Mouse (Mus musculus): ENCODE results near the gene Spata31d1d. TPM values are rescaled to one million over a fixed set of nuclear protein-coding genes. Genes with fewer than 3 reads are reported as not detected.
A peak's percentile ranks its signal among the peaks of the same experiment; 100 is the strongest.

Spata31d1d gene
- polyA plus RNA-seq, 1 experiment from 2014 or later, result not detected

DNA sequence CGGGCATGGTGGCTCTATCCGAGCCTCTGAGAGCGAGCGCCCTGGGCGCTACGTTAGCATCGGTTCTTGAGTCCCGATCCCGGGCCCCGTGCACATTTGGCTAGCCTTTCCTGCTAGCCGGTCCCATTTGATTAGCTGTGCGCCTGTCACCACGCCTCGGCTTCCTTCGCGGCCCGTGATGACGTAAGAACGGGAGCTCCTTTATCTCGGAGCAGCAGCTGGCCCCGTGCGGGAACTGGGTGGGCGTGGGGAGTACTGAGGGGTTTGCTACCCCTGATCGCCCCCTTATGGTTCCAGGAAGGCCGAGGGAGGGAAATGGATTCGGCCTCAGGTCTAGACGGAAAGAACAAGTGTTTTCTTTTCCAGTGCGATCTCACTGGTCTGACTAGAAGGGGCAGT is 38.6 kb upstream of the Spata31d1d start:
- H3K9ac ChIP-seq (replicated peaks), result peak overlapping the region; percentile 87
- peaks cover 46% of the 10 kb centered on the region for H3K4me1 ChIP-seq (ENCODE audit: insufficient read depth)
- ATAC-seq (peak; percentile 79), DNase-seq (peak; percentile 93)
- H3K36me3 ChIP-seq (replicated peaks; ENCODE audit: insufficient read depth, low read length), result peaks cover 35% of the 10 kb centered on the region
- H3K27me3 ChIP-seq (ENCODE audit: insufficient read depth, low read length), result no peaks in the 10 kb centered on the region
- peak overlapping the region; percentile 99 for H3K27ac ChIP-seq (ENCODE audit: low read depth)
- peak; percentile 63 for TF ChIP-seq CTCF (IDR thresholded peaks at IDR 0.05; ENCODE audit: low read depth)
- TF ChIP-seq EP300 (IDR thresholded peaks at IDR 0.05; ENCODE audit: low read depth), result peak; percentile 95
- peak overlapping the region; percentile 85 for H3K4me3 ChIP-seq (ENCODE audit: low read depth, low read length)
- H3K9me3 ChIP-seq (ENCODE audit: low read length), result no peaks in the 10 kb centered on the region
- under 1% methylated on average over 28 of the region's 28 CpGs for WGBS (ENCODE audit: insufficient replicate concordance)
- peak overlapping the region; percentile 77 for H3K4me2 ChIP-seq (ENCODE audit: low read depth, low read length)

DNA sequence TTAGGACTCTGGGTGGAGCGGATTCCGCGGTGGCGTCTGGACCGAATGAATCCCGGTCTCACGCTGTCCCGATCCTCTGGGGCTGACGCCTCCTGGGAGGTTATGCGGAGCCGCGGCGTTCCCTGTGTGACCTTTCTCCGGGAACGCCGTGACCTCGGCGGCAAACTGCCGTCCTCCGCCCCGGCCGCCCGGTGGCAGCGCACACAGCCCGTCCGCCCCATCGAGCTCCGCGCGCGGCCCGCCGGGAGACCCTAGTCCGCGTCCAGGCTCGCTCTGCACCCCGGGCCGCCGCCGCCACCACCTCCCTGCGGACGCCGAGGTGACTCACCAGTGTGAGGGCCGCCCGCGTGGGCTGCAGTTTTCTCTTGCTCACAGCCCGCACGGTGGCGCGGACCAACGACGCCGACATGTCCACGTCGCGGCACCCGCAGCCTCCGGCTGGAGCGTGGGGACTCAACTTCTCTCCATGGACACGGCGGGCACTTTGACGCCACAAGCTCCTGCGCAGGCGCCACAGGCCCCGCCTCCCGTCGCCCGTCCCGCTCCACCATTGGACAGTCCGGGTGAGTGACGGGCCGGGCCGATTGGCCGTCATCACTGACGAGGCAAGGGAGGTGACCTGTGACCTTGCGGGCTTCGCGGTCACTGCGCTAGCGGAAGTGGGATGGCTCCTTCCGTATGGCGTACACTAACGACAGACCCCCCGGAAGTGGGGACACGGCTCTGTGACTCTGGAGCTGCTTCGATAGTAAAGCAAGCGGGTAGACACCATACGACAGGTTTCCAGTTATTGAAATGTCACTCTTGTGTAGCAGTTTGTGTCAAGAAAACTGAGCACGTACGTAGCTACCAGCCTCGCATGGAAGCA is 38.0 kb upstream of the Spata31d1d start, which contains the start of gene Isca1:
Gene Isca1 (minus strand): TSS at position 515 of the 868 bp plus-strand sequence.
- DNase-seq (peak; percentile 99), ATAC-seq (peak; percentile 93)
- H3K36me3 ChIP-seq (replicated peaks; ENCODE audit: insufficient read depth, low read length), result peaks cover 30% of the 10 kb centered on the region
- 2% methylated on average over 91 of the region's 91 CpGs for WGBS (ENCODE audit: insufficient replicate concordance)
- peak within 1 kb of the TSS; percentile 87 for H3K9ac ChIP-seq (replicated peaks)
- peaks cover 43% of the 10 kb centered on the region for H3K4me1 ChIP-seq (ENCODE audit: insufficient read depth)
- peak within 1 kb of the TSS; percentile 99 for H3K27ac ChIP-seq (ENCODE audit: low read depth)
- H3K4me3 ChIP-seq (ENCODE audit: low read depth, low read length), result peak within 1 kb of the TSS; percentile 85
- no peaks in the 10 kb centered on the region for H3K9me3 ChIP-seq (ENCODE audit: low read length)
- H3K27me3 ChIP-seq (ENCODE audit: insufficient read depth, low read length), result no peaks in the 10 kb centered on the region
- no peak for TF ChIP-seq EP300 (IDR thresholded peaks at IDR 0.05; ENCODE audit: low read depth)
- TF ChIP-seq CTCF (IDR thresholded peaks at IDR 0.05; ENCODE audit: low read depth), result no peak
- peak within 1 kb of the TSS; percentile 77 for H3K4me2 ChIP-seq (ENCODE audit: low read depth, low read length)

DNA sequence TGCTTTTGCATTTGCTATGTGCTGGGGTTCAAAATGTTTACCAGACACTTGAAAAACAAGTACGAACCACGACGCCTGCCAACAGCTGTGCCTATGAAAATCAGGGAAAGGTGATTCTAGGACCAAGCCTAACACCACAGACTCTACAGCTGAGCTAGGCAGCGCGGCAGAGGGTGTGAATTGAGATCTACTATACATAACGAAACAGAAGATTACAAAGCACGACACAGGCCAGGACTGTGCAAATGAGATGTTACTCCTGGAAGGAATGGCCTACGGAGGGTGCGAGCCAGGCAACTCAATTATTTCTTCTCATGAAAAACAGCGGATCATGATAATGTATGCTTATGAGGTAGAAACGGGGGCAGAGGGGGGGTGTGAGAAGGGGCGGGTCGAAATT is 37.0 kb upstream of the Spata31d1d start:
- H3K4me2 ChIP-seq (ENCODE audit: low read depth, low read length), result peak overlapping the region; percentile 68
- H3K36me3 ChIP-seq (replicated peaks; ENCODE audit: insufficient read depth, low read length), result peaks cover 30% of the 10 kb centered on the region
- H3K9me3 ChIP-seq (ENCODE audit: low read length), result no peaks in the 10 kb centered on the region
- H3K9ac ChIP-seq (replicated peaks), result peak overlapping the region; percentile 87
- DNase-seq (no peak), ATAC-seq (no peak)
- H3K4me3 ChIP-seq (ENCODE audit: low read depth, low read length), result peak overlapping the region; percentile 85
- 17% methylated on average over 13 of the region's 13 CpGs for WGBS (ENCODE audit: insufficient replicate concordance)
- TF ChIP-seq CTCF (IDR thresholded peaks at IDR 0.05; ENCODE audit: low read depth) (no peak), EP300 (IDR thresholded peaks at IDR 0.05; ENCODE audit: low read depth) (no peak)
- peaks cover 46% of the 10 kb centered on the region for H3K4me1 ChIP-seq (ENCODE audit: insufficient read depth)
- no peaks in the 10 kb centered on the region for H3K27me3 ChIP-seq (ENCODE audit: insufficient read depth, low read length)
- peak overlapping the region; percentile 99 for H3K27ac ChIP-seq (ENCODE audit: low read depth)

DNA sequence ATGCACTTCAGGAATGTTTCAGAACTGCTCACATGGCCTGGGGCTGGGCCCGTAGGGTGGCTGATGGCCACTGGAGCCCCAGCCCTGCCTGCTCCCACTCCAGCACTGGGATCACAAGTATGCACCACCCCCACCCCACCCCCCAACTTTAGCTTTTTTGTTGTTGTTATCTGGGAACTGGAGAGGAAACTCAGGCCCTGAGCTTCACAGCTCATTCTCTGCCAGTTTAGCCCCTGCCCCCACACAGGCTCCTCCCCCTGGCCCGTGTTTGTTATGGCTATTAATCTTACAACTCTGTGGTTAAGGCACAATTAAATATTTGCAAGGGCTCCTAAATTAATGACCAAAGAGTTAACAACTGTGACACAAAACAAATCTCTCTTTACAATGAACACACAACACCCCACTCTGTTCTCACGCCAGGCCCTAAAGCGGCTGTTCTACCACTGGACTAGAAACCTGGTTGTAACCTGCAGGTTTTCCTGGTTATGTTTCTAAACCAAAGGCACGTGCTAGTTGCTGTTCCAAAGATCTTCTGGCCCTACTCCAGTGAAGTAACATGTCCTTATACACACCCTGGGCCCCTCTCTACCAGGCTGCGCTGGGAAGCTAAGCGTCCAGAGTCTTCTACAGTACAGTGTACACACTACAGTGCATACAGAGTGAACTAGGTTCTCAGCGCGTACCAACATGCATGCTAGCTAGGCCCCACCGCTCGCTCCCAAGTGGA is 35.4 kb upstream of the Spata31d1d start:
- no peaks in the 10 kb centered on the region for H3K9me3 ChIP-seq (ENCODE audit: low read length)
- DNase-seq, result peak; percentile 38
- H3K4me1 ChIP-seq (ENCODE audit: insufficient read depth), result peaks cover 54% of the 10 kb centered on the region
- H3K27me3 ChIP-seq (ENCODE audit: insufficient read depth, low read length), result no peaks in the 10 kb centered on the region
- peak overlapping the region; percentile 68 for H3K4me2 ChIP-seq (ENCODE audit: low read depth, low read length)
- H3K36me3 ChIP-seq (replicated peaks; ENCODE audit: insufficient read depth, low read length), result peaks cover 30% of the 10 kb centered on the region
- WGBS (ENCODE audit: insufficient replicate concordance), result 60% methylated on average over 11 of the region's 11 CpGs
- H3K4me3 ChIP-seq (ENCODE audit: low read depth, low read length), result peak overlapping the region; percentile 85
- no peak for ATAC-seq
- no peak for TF ChIP-seq CTCF (IDR thresholded peaks at IDR 0.05; ENCODE audit: low read depth)
- TF ChIP-seq EP300 (IDR thresholded peaks at IDR 0.05; ENCODE audit: low read depth), result peak; percentile 16; the same call in 1 of the 2 replicates
- H3K9ac ChIP-seq (replicated peaks), result peak overlapping the region; percentile 87
- peak overlapping the region; percentile 50 for H3K27ac ChIP-seq (ENCODE audit: low read depth)

DNA sequence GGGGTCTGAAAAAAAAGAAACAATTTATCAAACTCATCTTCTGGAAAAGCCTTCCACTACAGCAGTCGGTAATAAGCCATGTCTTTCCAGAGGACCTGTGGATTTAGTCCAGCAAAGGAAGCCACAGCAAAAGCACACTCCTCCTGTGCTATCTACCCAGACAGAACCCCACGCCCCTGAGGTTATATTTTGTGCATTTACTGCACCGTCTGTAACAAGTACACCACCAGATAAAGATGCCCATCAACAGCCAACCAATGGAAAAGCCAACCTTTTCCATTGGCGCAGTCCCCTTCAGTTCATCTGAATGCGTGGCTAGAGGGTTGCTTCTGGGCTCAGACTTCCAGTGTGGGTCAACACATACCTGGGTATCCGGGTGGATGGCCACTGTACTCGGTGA is 31.2 kb upstream of the Spata31d1d start:
- Histone ChIP-seq H3K27me3 (ENCODE audit: insufficient read depth, low read length) (no peaks in the 10 kb centered on the region), H3K4me2 (ENCODE audit: low read depth, low read length) (peak overlapping the region; percentile 49), H3K4me1 (ENCODE audit: insufficient read depth) (peaks cover 38% of the 10 kb centered on the region), H3K36me3 (replicated peaks; ENCODE audit: insufficient read depth, low read length) (peaks cover 68% of the 10 kb centered on the region), H3K4me3 (ENCODE audit: low read depth, low read length) (no peak overlapping the region), H3K9me3 (ENCODE audit: low read length) (no peaks in the 10 kb centered on the region), H3K9ac (replicated peaks) (no peak overlapping the region), H3K27ac (ENCODE audit: low read depth) (peak overlapping the region; percentile 61)
- ATAC-seq (peak; percentile 78), DNase-seq (no peak)
- TF ChIP-seq CTCF (IDR thresholded peaks at IDR 0.05; ENCODE audit: low read depth) (no peak), EP300 (IDR thresholded peaks at IDR 0.05; ENCODE audit: low read depth) (peak; percentile 64)
- 59% methylated on average over 7 of the region's 7 CpGs for WGBS (ENCODE audit: insufficient replicate concordance)

DNA sequence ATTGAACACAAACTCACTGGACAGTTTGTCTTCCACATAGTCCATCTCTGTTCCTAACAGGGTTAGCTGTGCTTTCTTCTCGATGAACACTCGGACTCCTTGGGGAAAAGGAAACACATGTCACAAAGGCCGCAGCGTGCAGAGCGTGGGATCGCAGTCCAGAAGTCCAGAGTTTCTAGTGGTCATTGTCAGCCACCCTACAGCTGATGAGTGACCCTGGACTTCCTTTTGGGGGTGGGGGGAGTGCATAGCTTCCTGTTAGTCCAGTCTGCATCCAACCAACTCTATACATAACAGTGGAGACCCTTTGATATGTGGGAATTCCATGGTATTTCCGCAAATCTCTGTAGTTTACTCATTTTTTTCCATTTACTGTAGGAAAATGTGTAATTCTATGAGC is 25.4 kb upstream of the Spata31d1d start:
- ATAC-seq (peak; percentile 55), DNase-seq (no peak)
- WGBS (ENCODE audit: insufficient replicate concordance), result 85% methylated on average over 7 of the region's 7 CpGs
- peaks cover 61% of the 10 kb centered on the region for H3K36me3 ChIP-seq (replicated peaks; ENCODE audit: insufficient read depth, low read length)
- no peaks in the 10 kb centered on the region for H3K27me3 ChIP-seq (ENCODE audit: insufficient read depth, low read length)
- no peak overlapping the region for H3K4me2 ChIP-seq (ENCODE audit: low read depth, low read length)
- no peaks in the 10 kb centered on the region; the same call in 1 of the 2 replicates for H3K4me1 ChIP-seq (ENCODE audit: insufficient read depth)
- no peak overlapping the region for H3K4me3 ChIP-seq (ENCODE audit: low read depth, low read length)
- no peaks in the 10 kb centered on the region for H3K9me3 ChIP-seq (ENCODE audit: low read length)
- no peak overlapping the region for H3K27ac ChIP-seq (ENCODE audit: low read depth)
- H3K9ac ChIP-seq (replicated peaks), result no peak overlapping the region
- TF ChIP-seq CTCF (IDR thresholded peaks at IDR 0.05; ENCODE audit: low read depth) (no peak), EP300 (IDR thresholded peaks at IDR 0.05; ENCODE audit: low read depth) (no peak)
